Mouse (Mus musculus): ENCODE measurements at regions not wholly inside any gene's neighbourhood (a gene's known extent, or its start where the extent isn't known, plus 50 kb on each side); places are given as distances from the start of the nearest gene placed in this dataset.

DNA sequence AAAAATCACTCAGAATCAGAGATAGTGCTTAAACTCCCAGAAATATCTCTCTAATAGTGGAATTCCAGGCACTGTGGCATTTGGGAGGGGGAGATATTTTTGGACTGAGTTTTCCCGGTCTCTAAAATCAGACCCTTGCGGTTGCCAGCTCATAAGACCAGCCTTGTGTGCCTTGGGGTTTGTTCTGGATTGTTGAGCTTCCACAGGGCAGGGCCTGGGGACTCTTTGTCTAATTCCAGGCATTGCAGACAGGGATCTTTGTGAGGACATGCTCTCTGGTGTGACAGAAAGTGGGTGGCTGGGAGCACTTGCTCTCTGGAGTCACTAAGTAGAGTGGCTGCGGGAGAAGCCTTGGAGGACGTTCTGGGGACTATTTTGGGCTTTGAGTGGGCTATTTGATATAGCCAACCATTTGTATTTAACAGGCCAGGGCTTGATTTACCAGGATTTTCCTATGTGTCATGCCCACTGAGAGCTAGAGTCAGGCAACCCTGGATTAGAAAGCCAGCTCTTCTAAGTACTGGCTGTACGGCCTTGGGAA is 138.7 kb downstream of the Foxo1 start:
- no peak overlapping the region for H3K4me3 ChIP-seq (ENCODE audit: insufficient read depth in 1 of 2, low read depth in 2 of 2, low read length in 2 of 2)
- no peak overlapping the region for H3K27ac ChIP-seq
- 67% methylated on average over 5 of the region's 5 CpGs for WGBS (ENCODE audit: insufficient replicate concordance)
- no peaks in the 10 kb centered on the region for H3K9me3 ChIP-seq (ENCODE audit: control insufficient read depth, low read length)
- H3K9ac ChIP-seq (replicated peaks): no peak overlapping the region
- H3K4me2 ChIP-seq (ENCODE audit: low read depth): no peak overlapping the region
- no peaks in the 10 kb centered on the region for H3K4me1 ChIP-seq (replicated peaks; ENCODE audit: control insufficient read depth in 2 of 2, insufficient read depth in 2 of 2, low read length in 1 of 2)
- H3K36me3 ChIP-seq (replicated peaks; ENCODE audit: control insufficient read depth, insufficient read depth, low read depth): no peaks in the 10 kb centered on the region
- no peaks in the 10 kb centered on the region for H3K27me3 ChIP-seq (ENCODE audit: control insufficient read depth, insufficient read depth, low read length)
- DNase-seq (ENCODE audit: low read depth in 3 of 3, low spot score in 3 of 3) (no peak), ATAC-seq (ENCODE audit: insufficient read depth) (no peak)
- no peak for TF ChIP-seq CTCF (IDR thresholded peaks at IDR 0.05; ENCODE audit: low read depth)
- TF ChIP-seq EP300 (IDR thresholded peaks at IDR 0.05; ENCODE audit: low read depth): no peak

DNA sequence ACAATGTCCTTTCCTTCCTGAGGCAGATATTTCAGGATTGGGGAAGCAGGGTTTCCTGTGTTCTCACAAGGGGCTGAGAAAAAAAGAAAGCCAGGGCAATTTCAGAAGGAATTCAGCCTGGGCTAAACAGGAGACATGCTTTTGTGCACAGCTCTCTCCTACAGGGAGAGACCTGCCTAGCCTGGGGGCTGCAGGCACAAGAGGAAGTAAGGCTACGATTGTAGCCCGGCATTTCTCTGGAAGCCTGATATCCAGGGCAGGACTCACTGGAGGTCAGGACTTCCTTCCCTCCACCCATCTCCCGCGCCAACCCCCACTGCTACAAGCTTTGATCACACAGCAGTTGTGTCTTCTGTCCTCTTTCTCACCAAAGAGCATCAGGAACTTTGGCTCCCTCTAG is 136.5 kb downstream of the Foxo1 start:
- Histone ChIP-seq H3K27ac (no peak overlapping the region), H3K27me3 (ENCODE audit: control insufficient read depth, insufficient read depth, low read length) (no peaks in the 10 kb centered on the region)

DNA sequence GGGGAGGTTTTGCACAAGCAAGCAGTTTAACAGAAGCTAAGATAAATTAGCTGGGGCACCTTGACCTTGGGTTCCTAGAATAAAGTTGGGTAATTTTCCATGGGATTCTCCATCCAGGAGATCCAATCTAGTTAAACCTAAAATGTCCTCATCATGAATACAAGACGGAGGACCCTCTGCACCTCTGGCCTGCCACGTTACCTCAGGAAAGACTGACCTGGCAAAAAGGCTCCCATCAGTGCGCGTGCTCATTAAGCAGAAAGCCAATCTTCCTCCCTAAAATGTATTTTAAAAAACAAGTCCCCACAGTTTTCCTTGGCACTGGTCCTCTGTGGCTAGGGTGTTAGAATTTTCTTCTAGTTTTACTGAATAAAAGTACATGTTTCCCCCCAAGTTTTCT is 134.9 kb downstream of the Foxo1 start:
- 73% methylated on average over 4 of the region's 4 CpGs for WGBS (ENCODE audit: insufficient replicate concordance)
- no peak for TF ChIP-seq CTCF (IDR thresholded peaks at IDR 0.05; ENCODE audit: low read depth)
- TF ChIP-seq EP300 (IDR thresholded peaks at IDR 0.05; ENCODE audit: low read depth): no peak
- peaks cover 0 to 2% of the 10 kb centered on the region in 2 experiments; a peak in 2 of 4 replicates for H3K4me1 ChIP-seq (replicated peaks; ENCODE audit: control insufficient read depth in 2 of 2, insufficient read depth in 2 of 2, low read length in 1 of 2)

More for the DNA sequence above, 136.5 kb downstream of the Foxo1 start:
- TF ChIP-seq CTCF (IDR thresholded peaks at IDR 0.05; ENCODE audit: low read depth): no peak
- TF ChIP-seq EP300 (IDR thresholded peaks at IDR 0.05; ENCODE audit: low read depth): no peak
- DNase-seq (ENCODE audit: low read depth in 3 of 3, low spot score in 3 of 3) (no peak), ATAC-seq (ENCODE audit: insufficient read depth) (peak; percentile 47; the same call in 1 of the 2 replicates)
- WGBS (ENCODE audit: insufficient replicate concordance): 6% methylated on average over 4 of the region's 4 CpGs
- no peaks in the 10 kb centered on the region; a peak in 1 of 4 replicates for H3K4me1 ChIP-seq (replicated peaks; ENCODE audit: control insufficient read depth in 2 of 2, insufficient read depth in 2 of 2, low read length in 1 of 2)
- no peak overlapping the region for H3K4me3 ChIP-seq (ENCODE audit: insufficient read depth in 1 of 2, low read depth in 2 of 2, low read length in 2 of 2)
- H3K4me2 ChIP-seq (ENCODE audit: low read depth): no peak overlapping the region
- H3K9me3 ChIP-seq (ENCODE audit: control insufficient read depth, low read length): no peaks in the 10 kb centered on the region
- H3K36me3 ChIP-seq (replicated peaks; ENCODE audit: control insufficient read depth, insufficient read depth, low read depth): no peaks in the 10 kb centered on the region
- no peak overlapping the region for H3K9ac ChIP-seq (replicated peaks)

More for the DNA sequence above, 134.9 kb downstream of the Foxo1 start:
- ATAC-seq (ENCODE audit: insufficient read depth) (no peak), DNase-seq (ENCODE audit: low read depth in 3 of 3, low spot score in 3 of 3) (no peak)
- no peak overlapping the region for H3K27ac ChIP-seq
- H3K4me2 ChIP-seq (ENCODE audit: low read depth): no peak overlapping the region
- H3K36me3 ChIP-seq (replicated peaks; ENCODE audit: control insufficient read depth, insufficient read depth, low read depth): no peaks in the 10 kb centered on the region
- H3K27me3 ChIP-seq (ENCODE audit: control insufficient read depth, insufficient read depth, low read length): no peaks in the 10 kb centered on the region
- H3K9ac ChIP-seq (replicated peaks): no peak overlapping the region
- no peaks in the 10 kb centered on the region for H3K9me3 ChIP-seq (ENCODE audit: control insufficient read depth, low read length)
- no peak overlapping the region for H3K4me3 ChIP-seq (ENCODE audit: insufficient read depth in 1 of 2, low read depth in 2 of 2, low read length in 2 of 2)
